Mouse (Mus musculus): ENCODE data around the gene Ncbp3. TPM values are rescaled to one million over a fixed set of nuclear protein-coding genes. Genes with fewer than 3 reads are reported as not detected.

Ncbp3 gene
- polyA plus RNA-seq (2012; rRNA removed): 1.8 and 2.0 TPM in 2 replicates

DNA sequence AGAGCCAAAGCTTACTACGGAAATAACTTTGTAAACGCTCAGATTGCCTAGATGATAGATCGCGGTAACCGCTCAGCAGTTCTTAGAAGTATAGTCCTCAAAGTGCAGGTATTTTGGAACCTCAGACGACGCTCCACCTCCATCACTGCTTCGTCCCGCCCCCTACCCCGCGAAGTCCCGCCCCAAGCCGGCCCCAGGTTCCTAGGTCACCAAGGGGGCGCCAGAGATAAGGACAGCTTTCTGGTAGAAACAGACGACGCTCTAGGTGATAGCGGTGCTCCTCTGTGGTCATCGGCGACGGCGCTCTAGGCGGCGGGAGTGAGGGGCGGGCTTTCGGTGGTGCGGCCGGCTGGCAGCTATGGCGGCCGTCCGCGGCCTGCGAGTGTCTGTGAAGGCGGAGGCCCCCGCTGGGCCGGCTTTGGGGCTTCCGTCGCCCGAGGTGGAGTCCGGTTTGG lies at the start of gene Ncbp3:
TSS of gene Ncbp3 (plus strand) at position 242 of the 455 bp plus-strand sequence.
- H3K4me3 ChIP-seq (ENCODE audit: extremely low read depth, insufficient read depth, insufficient read length): peak within 1 kb of the TSS; percentile 82
- H3K4me1 ChIP-seq (ENCODE audit: control insufficient read depth, insufficient read depth, insufficient read length): peaks cover 6% of the 10 kb centered on the region; the same call in 1 of the 2 replicates
- DNase-seq (ENCODE audit: low read depth in 1 of 2, low spot score in 2 of 2): peak; percentile 96
- H3K27me3 ChIP-seq (ENCODE audit: control insufficient read depth, insufficient read depth, low read length): no peaks in the 10 kb centered on the region
- TF ChIP-seq CTCF (IDR thresholded peaks at IDR 0.05; ENCODE audit: extremely low read depth, insufficient read depth, insufficient read length, insufficient replicate concordance): peak; percentile 78; the same call in 1 of the 2 replicates
- TF ChIP-seq POLR2A (IDR thresholded peaks at IDR 0.05; ENCODE audit: low read depth, low read length): peak; percentile 36; the same call in 1 of the 2 replicates
- peaks cover 4% of the 10 kb centered on the region; the same call in 1 of the 2 replicates for H3K36me3 ChIP-seq (ENCODE audit: control insufficient read depth, insufficient read depth, low read length)
- 2% methylated on average over 39 of the region's 39 CpGs for WGBS
- peak within 1 kb of the TSS; percentile 90 for H3K27ac ChIP-seq (ENCODE audit: insufficient read depth, low read length)

DNA sequence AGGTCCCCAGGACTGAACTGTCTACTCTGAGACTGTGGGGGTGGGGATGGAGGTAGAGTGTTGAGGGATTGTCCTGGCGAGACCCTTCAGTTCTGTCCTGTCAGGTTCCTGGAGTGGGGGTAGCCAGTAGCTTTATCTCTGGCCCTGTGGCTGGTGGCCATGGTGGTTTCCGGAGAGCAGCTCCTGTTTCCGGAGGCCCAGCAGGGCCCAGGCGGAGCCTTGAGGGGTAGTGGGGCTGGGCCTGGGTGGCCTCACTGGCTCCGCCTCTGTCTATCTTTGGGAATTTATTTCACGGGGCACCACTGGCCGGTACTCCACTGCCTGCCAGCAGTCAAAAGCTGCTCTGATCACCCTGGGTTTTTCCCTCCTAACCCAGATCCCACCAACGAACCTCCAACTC lies 48.8 kb upstream of the Ncbp3 start, which contains the start of gene P2rx1:
TSS of gene P2rx1 (plus strand) at position 333 of the 400 bp plus-strand sequence.
- DNase-seq (ENCODE audit: low read depth in 1 of 2, low spot score in 2 of 2): no peak

DNA sequence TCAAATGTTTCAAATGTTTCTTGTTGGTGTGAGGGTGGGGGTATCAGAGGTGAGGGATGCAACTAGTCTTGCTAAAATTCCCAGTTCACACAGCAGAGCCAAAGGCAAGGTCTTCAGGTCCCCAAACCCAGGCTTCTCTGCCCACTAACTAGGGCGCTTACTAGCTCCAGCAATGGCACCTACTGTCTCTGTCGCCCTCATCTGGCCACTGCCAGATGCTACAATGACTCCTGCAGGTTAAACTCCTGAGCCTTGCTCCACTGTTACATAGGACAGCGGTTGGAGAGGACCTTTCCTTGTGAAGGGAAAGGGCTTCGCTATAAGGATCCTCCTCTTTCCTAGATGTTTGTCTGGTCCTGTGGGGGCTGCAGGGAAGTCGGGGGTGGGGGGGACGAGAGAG lies 46.6 kb upstream of the Ncbp3 start:
- 22% methylated on average over 6 of the region's 6 CpGs for WGBS
- H3K4me1 ChIP-seq (ENCODE audit: control insufficient read depth, insufficient read depth, insufficient read length): peaks cover 8% of the 10 kb centered on the region; the same call in 1 of the 2 replicates
- DNase-seq (ENCODE audit: low read depth in 1 of 2, low spot score in 2 of 2): peak in 1 of 2 experiments; percentile 78

More for the DNA sequence above, 48.8 kb upstream of the Ncbp3 start, which contains the start of gene P2rx1:
- Histone ChIP-seq H3K4me1 (ENCODE audit: control insufficient read depth, insufficient read depth, insufficient read length) (peaks cover 8% of the 10 kb centered on the region; the same call in 1 of the 2 replicates), H3K27me3 (ENCODE audit: control insufficient read depth, insufficient read depth, low read length) (no peaks in the 10 kb centered on the region), H3K4me3 (ENCODE audit: extremely low read depth, insufficient read depth, insufficient read length) (no peak within 1 kb of the TSS), H3K36me3 (ENCODE audit: control insufficient read depth, insufficient read depth, low read length) (no peaks in the 10 kb centered on the region), H3K27ac (ENCODE audit: insufficient read depth, low read length) (no peak within 1 kb of the TSS)
- WGBS: 16% methylated on average over 8 of the region's 8 CpGs
- TF ChIP-seq POLR2A (IDR thresholded peaks at IDR 0.05; ENCODE audit: low read depth, low read length) (no peak), CTCF (IDR thresholded peaks at IDR 0.05; ENCODE audit: extremely low read depth, insufficient read depth, insufficient read length, insufficient replicate concordance) (no peak)

DNA sequence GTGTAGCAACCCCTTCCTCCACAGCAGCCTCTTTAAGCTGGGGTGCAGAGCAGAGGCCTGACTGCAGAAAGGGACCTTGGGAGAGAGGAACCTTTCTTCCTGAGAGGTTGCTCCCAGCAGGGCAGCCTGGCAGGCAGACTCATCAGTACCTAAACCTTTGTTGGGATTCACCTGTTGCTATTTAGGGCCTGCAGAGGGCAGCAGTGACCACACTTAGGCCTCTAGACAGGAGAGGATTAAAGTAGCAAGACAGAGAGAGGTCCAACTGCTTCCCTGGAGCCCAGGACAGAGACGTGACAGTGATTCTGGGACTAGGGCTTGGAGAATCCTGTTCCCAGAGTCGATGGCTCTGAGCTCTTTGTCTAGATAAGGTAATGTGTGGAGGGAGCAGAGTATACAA lies 41.2 kb upstream of the Ncbp3 start:
- WGBS: 13% methylated on average over 2 of the region's 2 CpGs
- DNase-seq (ENCODE audit: low read depth in 1 of 2, low spot score in 2 of 2): peak; percentile 57 to 58
- H3K4me3 ChIP-seq (ENCODE audit: extremely low read depth, insufficient read depth, insufficient read length): no peak overlapping the region
- H3K4me1 ChIP-seq (ENCODE audit: control insufficient read depth, insufficient read depth, insufficient read length): no peaks in the 10 kb centered on the region; the same call in 1 of the 2 replicates
- no peak overlapping the region for H3K27ac ChIP-seq (ENCODE audit: insufficient read depth, low read length)
- no peaks in the 10 kb centered on the region for H3K36me3 ChIP-seq (ENCODE audit: control insufficient read depth, insufficient read depth, low read length)
- H3K27me3 ChIP-seq (ENCODE audit: control insufficient read depth, insufficient read depth, low read length): no peaks in the 10 kb centered on the region
- peak; percentile 94; the same call in 1 of the 2 replicates for TF ChIP-seq CTCF (IDR thresholded peaks at IDR 0.05; ENCODE audit: extremely low read depth, insufficient read depth, insufficient read length, insufficient replicate concordance)
- no peak for TF ChIP-seq POLR2A (IDR thresholded peaks at IDR 0.05; ENCODE audit: low read depth, low read length)

More for the DNA sequence above, 46.6 kb upstream of the Ncbp3 start:
- no peak overlapping the region for H3K27ac ChIP-seq (ENCODE audit: insufficient read depth, low read length)
- TF ChIP-seq CTCF (IDR thresholded peaks at IDR 0.05; ENCODE audit: extremely low read depth, insufficient read depth, insufficient read length, insufficient replicate concordance): peak; percentile 89; the same call in 1 of the 2 replicates
- TF ChIP-seq POLR2A (IDR thresholded peaks at IDR 0.05; ENCODE audit: low read depth, low read length): no peak
- no peaks in the 10 kb centered on the region for H3K27me3 ChIP-seq (ENCODE audit: control insufficient read depth, insufficient read depth, low read length)
- H3K4me3 ChIP-seq (ENCODE audit: extremely low read depth, insufficient read depth, insufficient read length): no peak overlapping the region
- H3K36me3 ChIP-seq (ENCODE audit: control insufficient read depth, insufficient read depth, low read length): no peaks in the 10 kb centered on the region

- Histone ChIP-seq H3K27me3 (ENCODE audit: control insufficient read depth, insufficient read depth, low read length) (no peaks in the 10 kb centered on the region), H3K27ac (ENCODE audit: insufficient read depth, low read length) (no peak overlapping the region), H3K4me1 (ENCODE audit: control insufficient read depth, insufficient read depth, insufficient read length) (no peaks in the 10 kb centered on the region; the same call in 1 of the 2 replicates), H3K4me3 (ENCODE audit: extremely low read depth, insufficient read depth, insufficient read length) (no peak overlapping the region), H3K36me3 (ENCODE audit: control insufficient read depth, insufficient read depth, low read length) (no peaks in the 10 kb centered on the region)
- TF ChIP-seq CTCF (IDR thresholded peaks at IDR 0.05; ENCODE audit: extremely low read depth, insufficient read depth, insufficient read length, insufficient replicate concordance): no peak
- TF ChIP-seq POLR2A (IDR thresholded peaks at IDR 0.05; ENCODE audit: low read depth, low read length): no peak
- WGBS: 77% methylated on average over 3 of the region's 3 CpGs
- no peak for DNase-seq (ENCODE audit: low read depth in 1 of 2, low spot score in 2 of 2)
These were observed 40.5 kb upstream of the Ncbp3 start for GRCm38 (mm10) chr11:73007113-73007512.

- Histone ChIP-seq H3K4me3 (ENCODE audit: extremely low read depth, insufficient read depth, insufficient read length) (no peak overlapping the region), H3K4me1 (ENCODE audit: control insufficient read depth, insufficient read depth, insufficient read length) (no peaks in the 10 kb centered on the region; the same call in 1 of the 2 replicates), H3K27ac (ENCODE audit: insufficient read depth, low read length) (no peak overlapping the region), H3K36me3 (ENCODE audit: control insufficient read depth, insufficient read depth, low read length) (no peaks in the 10 kb centered on the region), H3K27me3 (ENCODE audit: control insufficient read depth, insufficient read depth, low read length) (no peaks in the 10 kb centered on the region)
- peak in 1 of 2 experiments; percentile 52 for DNase-seq (ENCODE audit: low read depth in 1 of 2, low spot score in 2 of 2)
- peak; percentile 83 for TF ChIP-seq CTCF (IDR thresholded peaks at IDR 0.05; ENCODE audit: extremely low read depth, insufficient read depth, insufficient read length, insufficient replicate concordance)
- TF ChIP-seq POLR2A (IDR thresholded peaks at IDR 0.05; ENCODE audit: low read depth, low read length): no peak
- 65% methylated on average over 11 of the region's 11 CpGs for WGBS
These were observed 39.7 kb upstream of the Ncbp3 start for GRCm38 (mm10) chr11:73007698-73008481.
